Comparison of ENCODE assay signal across 8 mouse cellular contexts in genomic region chr17:88064347-88065030, GRCm38 (mm10). TPM values are rescaled to one million over a fixed set of nuclear protein-coding genes. Genes with fewer than 3 reads are reported as not detected.
DNase-seq lines count a peak whose midpoint lies in the region; ATAC-seq lines count a peak whose summit lies in the region.

No protein-coding gene starts in this region.

- no peaks in the 10 kb centered on the region for H3K27me3 ChIP-seq in hindbrain, embryonic 12.5 days

- 1% methylated on average over 45 of the region's 67 CpGs for WGBS in hindbrain, embryonic 12.5 days

- H3K9me3 ChIP-seq in hindbrain, embryonic 12.5 days (replicated peaks), result no peaks in the 10 kb centered on the region

- peak; percentile 23; the same call in 1 of the 2 replicates for ATAC-seq in hindbrain, embryonic 12.5 days (ENCODE audit: low FRiP score)

- no peaks in the 10 kb centered on the region for H3K36me3 ChIP-seq in hindbrain, embryonic 12.5 days

- H3K4me1 ChIP-seq in hindbrain, embryonic 12.5 days, result peaks cover 16% of the 10 kb centered on the region

- peak overlapping the region; percentile 94 for H3K4me3 ChIP-seq in hindbrain, embryonic 12.5 days

- H3K4me2 ChIP-seq in hindbrain, embryonic 12.5 days (replicated peaks), result peak overlapping the region; percentile 54

- peak overlapping the region; percentile 100 for H3K27ac ChIP-seq in hindbrain, embryonic 12.5 days

- peak; percentile 67 for DNase-seq in NIH3T3 (ENCODE audit: low read depth)
- peak; percentile 59 for DNase-seq in cerebellum, adult 8-10 months
- peak; percentile 13 to 51 for DNase-seq in frontal cortex, adult 2 months (ENCODE audit: extremely low spot score in 1 of 2, low spot score in 1 of 2)
- peak; percentile 66 to 73 for DNase-seq in layer of hippocampus, postnatal 36 days
- peak; percentile 59 for DNase-seq in lung, postnatal 14 days
- peak; percentile 32 for DNase-seq in retina, postnatal 7 days (ENCODE audit: low read depth, low spot score)
- peak; percentile 60 for DNase-seq in urinary bladder, postnatal 14 days (ENCODE audit: low spot score)

- H3K9ac ChIP-seq in hindbrain, embryonic 12.5 days, result peak overlapping the region; percentile 100

RNA-seq across cellular contexts. Expression of gene Fbxo11, which starts 0.6 kb away (rescaled TPM):
- polyA plus RNA-seq in frontal cortex, adult 2 months (2012; rRNA removed), result 83.2 and 87.1 TPM in 2 replicates
- 32.3 and 35.9 TPM in 2 replicates for polyA plus RNA-seq in hindbrain, embryonic 12.5 days (2016; fragmentation: Nextera tagmentation; extraction: Ambion mirVana)
- total RNA-seq in layer of hippocampus, postnatal 36 days (2021), result 100 to 1,000 TPM; 126 to 132 TPM

Comparison
In these comparisons a context has a peak if more than half of its experiments do, and no peak if none do; other contexts are left out.
1. Peak in every context shown above with its lines: DNase-seq, ATAC-seq, H3K4me3 ChIP-seq and H3K27ac ChIP-seq.